Mouse (Mus musculus): ENCODE measurements at regions not wholly inside any gene's neighbourhood (a gene's known extent, or its start where the extent isn't known, plus 50 kb on each side); places are given as distances from the start of the nearest gene placed in this dataset.

GRCm38 (mm10) chr14:74099696-74100095, 438.7 kb downstream of the Gm21750 start:
- no peaks in the 10 kb centered on the region for H3K4me1 ChIP-seq (ENCODE audit: control insufficient read depth, insufficient read depth, low read length)
- H3K9me3 ChIP-seq (ENCODE audit: control insufficient read depth, low read length) = no peaks in the 10 kb centered on the region
- H3K27ac ChIP-seq (replicated peaks; ENCODE audit: low read depth, low read length) = no peak overlapping the region
- no peaks in the 10 kb centered on the region for H3K36me3 ChIP-seq (ENCODE audit: control insufficient read depth, insufficient read depth, low read length)
- no peaks in the 10 kb centered on the region for H3K27me3 ChIP-seq (ENCODE audit: control insufficient read depth, insufficient read depth, low read length)
- H3K9ac ChIP-seq (replicated peaks; ENCODE audit: low read length) = no peak overlapping the region
- DNase-seq = no peak
- ATAC-seq (ENCODE audit: low FRiP score, low TSS enrichment) = no peak
- no peak overlapping the region for H3K4me3 ChIP-seq (replicated peaks; ENCODE audit: low read depth, low read length)
- 93% methylated on average over 4 of the region's 4 CpGs for WGBS
- H3K4me2 ChIP-seq (ENCODE audit: low read length) = no peak overlapping the region

- no peak overlapping the region for H3K9ac ChIP-seq (replicated peaks; ENCODE audit: low read length)
- H3K4me1 ChIP-seq (ENCODE audit: control insufficient read depth, insufficient read depth, low read length) = no peaks in the 10 kb centered on the region
- 83% methylated on average over 2 of the region's 2 CpGs for WGBS
- H3K4me2 ChIP-seq (ENCODE audit: low read length) = no peak overlapping the region
- H3K36me3 ChIP-seq (ENCODE audit: control insufficient read depth, insufficient read depth, low read length) = no peaks in the 10 kb centered on the region
- no peak overlapping the region for H3K4me3 ChIP-seq (replicated peaks; ENCODE audit: low read depth, low read length)
- no peak overlapping the region for H3K27ac ChIP-seq (replicated peaks; ENCODE audit: low read depth, low read length)
- no peak; the same call in 1 of the 2 replicates for ATAC-seq (ENCODE audit: low FRiP score, low TSS enrichment)
- H3K9me3 ChIP-seq (ENCODE audit: control insufficient read depth, low read length) = no peaks in the 10 kb centered on the region
- DNase-seq = peak; percentile 4
- no peaks in the 10 kb centered on the region for H3K27me3 ChIP-seq (ENCODE audit: control insufficient read depth, insufficient read depth, low read length)
Observed at GRCm38 (mm10) chr14:74112603-74113002, 451.6 kb downstream of the Gm21750 start.

GRCm38 (mm10) chr14:74113116-74113515, 452.1 kb downstream of the Gm21750 start:
- DNase-seq (peak; percentile 74), ATAC-seq (ENCODE audit: low FRiP score, low TSS enrichment) (peak; percentile 80)
- Histone ChIP-seq H3K4me1 (ENCODE audit: control insufficient read depth, insufficient read depth, low read length) (no peaks in the 10 kb centered on the region), H3K4me3 (replicated peaks; ENCODE audit: low read depth, low read length) (no peak overlapping the region), H3K9me3 (ENCODE audit: control insufficient read depth, low read length) (no peaks in the 10 kb centered on the region), H3K27ac (replicated peaks; ENCODE audit: low read depth, low read length) (no peak overlapping the region), H3K36me3 (ENCODE audit: control insufficient read depth, insufficient read depth, low read length) (no peaks in the 10 kb centered on the region), H3K4me2 (ENCODE audit: low read length) (no peak overlapping the region), H3K9ac (replicated peaks; ENCODE audit: low read length) (no peak overlapping the region), H3K27me3 (ENCODE audit: control insufficient read depth, insufficient read depth, low read length) (no peaks in the 10 kb centered on the region)
- 40% methylated on average over 5 of the region's 5 CpGs for WGBS

DNA sequence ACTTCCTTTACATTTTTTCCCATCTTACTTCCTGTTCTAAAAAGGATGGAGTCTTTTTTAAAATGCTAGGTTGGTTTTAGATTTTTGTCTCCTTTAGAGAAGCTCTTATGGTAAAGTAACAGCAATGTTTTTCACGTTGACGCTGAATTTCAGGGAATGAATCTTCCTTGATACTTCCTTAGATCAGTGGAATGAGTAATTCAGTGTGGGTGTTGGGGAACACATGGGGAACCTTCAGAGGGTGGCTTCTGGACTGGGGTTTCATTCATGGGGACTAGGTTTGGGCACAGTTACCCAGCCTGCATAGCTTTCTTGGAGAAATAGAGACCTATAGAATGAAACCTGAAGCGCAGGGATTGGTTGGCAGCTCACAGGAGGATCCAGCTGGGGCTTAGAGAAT, 452.5 kb downstream of the Gm21750 start:
- Histone ChIP-seq H3K4me1 (ENCODE audit: control insufficient read depth, insufficient read depth, low read length) (no peaks in the 10 kb centered on the region), H3K4me3 (replicated peaks; ENCODE audit: low read depth, low read length) (no peak overlapping the region), H3K4me2 (ENCODE audit: low read length) (no peak overlapping the region), H3K9me3 (ENCODE audit: control insufficient read depth, low read length) (no peaks in the 10 kb centered on the region), H3K9ac (replicated peaks; ENCODE audit: low read length) (no peak overlapping the region), H3K36me3 (ENCODE audit: control insufficient read depth, insufficient read depth, low read length) (no peaks in the 10 kb centered on the region), H3K27ac (replicated peaks; ENCODE audit: low read depth, low read length) (no peak overlapping the region), H3K27me3 (ENCODE audit: control insufficient read depth, insufficient read depth, low read length) (no peaks in the 10 kb centered on the region)
- ATAC-seq (ENCODE audit: low FRiP score, low TSS enrichment) = no peak
- no peak for DNase-seq
- WGBS = 74% methylated on average over 3 of the region's 3 CpGs

GRCm38 (mm10) chr14:74117686-74118085, 456.7 kb downstream of the Gm21750 start:
- Histone ChIP-seq H3K9ac (replicated peaks; ENCODE audit: low read length) (no peak overlapping the region), H3K4me1 (ENCODE audit: control insufficient read depth, insufficient read depth, low read length) (no peaks in the 10 kb centered on the region), H3K27me3 (ENCODE audit: control insufficient read depth, insufficient read depth, low read length) (no peaks in the 10 kb centered on the region), H3K4me3 (replicated peaks; ENCODE audit: low read depth, low read length) (no peak overlapping the region), H3K36me3 (ENCODE audit: control insufficient read depth, insufficient read depth, low read length) (no peaks in the 10 kb centered on the region), H3K9me3 (ENCODE audit: control insufficient read depth, low read length) (no peaks in the 10 kb centered on the region), H3K27ac (replicated peaks; ENCODE audit: low read depth, low read length) (no peak overlapping the region), H3K4me2 (ENCODE audit: low read length) (no peak overlapping the region)
- DNase-seq (no peak), ATAC-seq (ENCODE audit: low FRiP score, low TSS enrichment) (no peak)
- 80% methylated on average over 2 of the region's 2 CpGs for WGBS

GRCm38 (mm10) chr14:74145202-74145700, 484.2 kb downstream of the Gm21750 start:
- Histone ChIP-seq H3K27me3 (ENCODE audit: control insufficient read depth, insufficient read depth, low read length) (no peaks in the 10 kb centered on the region), H3K9me3 (ENCODE audit: control insufficient read depth, low read length) (no peaks in the 10 kb centered on the region), H3K4me1 (ENCODE audit: control insufficient read depth, insufficient read depth, low read length) (no peaks in the 10 kb centered on the region), H3K4me2 (ENCODE audit: low read length) (no peak overlapping the region), H3K27ac (replicated peaks; ENCODE audit: low read depth, low read length) (no peak overlapping the region), H3K4me3 (replicated peaks; ENCODE audit: low read depth, low read length) (no peak overlapping the region), H3K36me3 (ENCODE audit: control insufficient read depth, insufficient read depth, low read length) (no peaks in the 10 kb centered on the region), H3K9ac (replicated peaks; ENCODE audit: low read length) (no peak overlapping the region)
- 35% methylated on average over 4 of the region's 4 CpGs for WGBS
- DNase-seq (no peak), ATAC-seq (ENCODE audit: low FRiP score, low TSS enrichment) (no peak)

GRCm38 (mm10) chr14:74166221-74166620, 474.4 kb upstream of the Htr2a start:
- no peaks in the 10 kb centered on the region for H3K36me3 ChIP-seq (ENCODE audit: control insufficient read depth, insufficient read depth, low read length)
- H3K9ac ChIP-seq (replicated peaks; ENCODE audit: low read length) = no peak overlapping the region
- DNase-seq = no peak
- H3K4me3 ChIP-seq (replicated peaks; ENCODE audit: low read depth, low read length) = no peak overlapping the region
- H3K4me1 ChIP-seq (ENCODE audit: control insufficient read depth, insufficient read depth, low read length) = no peaks in the 10 kb centered on the region
- WGBS = 94% methylated on average over 2 of the region's 2 CpGs
- H3K27me3 ChIP-seq (ENCODE audit: control insufficient read depth, insufficient read depth, low read length) = no peaks in the 10 kb centered on the region
- H3K4me2 ChIP-seq (ENCODE audit: low read length) = no peak overlapping the region
- no peak for ATAC-seq (ENCODE audit: low FRiP score, low TSS enrichment)
- H3K27ac ChIP-seq (replicated peaks; ENCODE audit: low read depth, low read length) = no peak overlapping the region
- no peaks in the 10 kb centered on the region for H3K9me3 ChIP-seq (ENCODE audit: control insufficient read depth, low read length)

- Histone ChIP-seq H3K9me3 (ENCODE audit: control insufficient read depth, low read length) (no peaks in the 10 kb centered on the region), H3K4me1 (ENCODE audit: control insufficient read depth, insufficient read depth, low read length) (no peaks in the 10 kb centered on the region), H3K27ac (replicated peaks; ENCODE audit: low read depth, low read length) (no peak overlapping the region), H3K4me3 (replicated peaks; ENCODE audit: low read depth, low read length) (no peak overlapping the region), H3K4me2 (ENCODE audit: low read length) (no peak overlapping the region), H3K9ac (replicated peaks; ENCODE audit: low read length) (no peak overlapping the region), H3K27me3 (ENCODE audit: control insufficient read depth, insufficient read depth, low read length) (no peaks in the 10 kb centered on the region), H3K36me3 (ENCODE audit: control insufficient read depth, insufficient read depth, low read length) (no peaks in the 10 kb centered on the region)
- DNase-seq (no peak), ATAC-seq (ENCODE audit: low FRiP score, low TSS enrichment) (no peak)
- 88% methylated on average over 2 of the region's 2 CpGs for WGBS
Observed at GRCm38 (mm10) chr14:74169131-74169875, 471.3 kb upstream of the Htr2a start.

GRCm38 (mm10) chr14:74180066-74180465, 460.6 kb upstream of the Htr2a start:
- DNase-seq (no peak), ATAC-seq (ENCODE audit: low FRiP score, low TSS enrichment) (no peak)
- Histone ChIP-seq H3K9me3 (ENCODE audit: control insufficient read depth, low read length) (no peaks in the 10 kb centered on the region), H3K4me3 (replicated peaks; ENCODE audit: low read depth, low read length) (no peak overlapping the region), H3K9ac (replicated peaks; ENCODE audit: low read length) (no peak overlapping the region), H3K27ac (replicated peaks; ENCODE audit: low read depth, low read length) (no peak overlapping the region), H3K4me1 (ENCODE audit: control insufficient read depth, insufficient read depth, low read length) (no peaks in the 10 kb centered on the region), H3K4me2 (ENCODE audit: low read length) (no peak overlapping the region), H3K27me3 (ENCODE audit: control insufficient read depth, insufficient read depth, low read length) (no peaks in the 10 kb centered on the region), H3K36me3 (ENCODE audit: control insufficient read depth, insufficient read depth, low read length) (no peaks in the 10 kb centered on the region)
- 91% methylated on average over 2 of the region's 2 CpGs for WGBS

All from midbrain, embryonic 14.5 days (tissue).